Mouse (Mus musculus) R1 (cell line): ENCODE data around the gene Card11.
A peak's percentile ranks its signal among the peaks of the same experiment; 100 is the strongest.

Experiments used
- DNase-seq: peaks from one replicate; pipeline ENCODE4 v3.0.0-alpha.2; 2018; ENCODE audit warnings: low read depth, low spot score

The Card11 gene

DNA sequence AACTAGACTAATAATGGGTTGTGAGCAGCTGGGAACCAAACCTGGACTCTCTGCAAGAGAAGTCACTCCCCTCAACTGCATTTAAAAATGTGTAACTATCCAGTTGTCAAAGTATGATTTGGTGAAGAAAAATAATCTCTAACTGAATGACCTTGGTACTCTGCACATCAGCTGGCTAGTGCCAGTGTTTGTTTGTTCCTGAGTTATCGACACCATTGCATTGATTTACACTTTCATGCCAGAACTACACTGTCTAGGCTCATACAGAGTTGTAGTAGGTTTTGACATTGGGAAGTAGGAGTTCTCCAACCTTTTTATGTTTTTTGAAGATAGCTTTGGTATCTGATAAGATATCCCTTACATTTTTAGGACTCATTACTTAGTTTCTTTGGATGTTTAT is 81.9 kb downstream of the Card11 start:
- DNase-seq = no peak

DNA sequence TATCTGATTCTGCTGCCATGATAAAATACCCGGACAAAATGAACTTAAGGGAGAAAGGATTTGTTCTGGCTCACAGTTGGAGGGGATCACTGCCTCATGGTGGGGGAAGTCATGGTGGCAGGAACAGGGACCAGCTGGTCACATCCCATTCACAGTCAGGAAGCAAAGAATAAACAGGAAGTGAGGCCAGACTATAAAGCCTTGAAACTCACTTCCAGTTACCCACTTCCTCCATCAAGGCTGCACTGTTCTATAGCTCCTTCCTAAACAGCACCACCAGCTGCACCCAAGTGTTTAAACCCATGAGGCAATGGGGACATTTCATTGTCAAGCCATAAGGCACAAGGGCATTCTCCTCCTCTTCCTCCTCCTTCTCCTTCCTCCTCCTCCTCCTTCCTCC is 82.6 kb downstream of the Card11 start:
- no peak for DNase-seq

- no peak for DNase-seq
Observed at GRCm38 (mm10) chr5:140910841-140911240, 89.5 kb downstream of the Card11 start.

GRCm38 (mm10) chr5:140900866-140901265 is 99.5 kb downstream of the Card11 start:
- DNase-seq = peak; percentile 82

DNA sequence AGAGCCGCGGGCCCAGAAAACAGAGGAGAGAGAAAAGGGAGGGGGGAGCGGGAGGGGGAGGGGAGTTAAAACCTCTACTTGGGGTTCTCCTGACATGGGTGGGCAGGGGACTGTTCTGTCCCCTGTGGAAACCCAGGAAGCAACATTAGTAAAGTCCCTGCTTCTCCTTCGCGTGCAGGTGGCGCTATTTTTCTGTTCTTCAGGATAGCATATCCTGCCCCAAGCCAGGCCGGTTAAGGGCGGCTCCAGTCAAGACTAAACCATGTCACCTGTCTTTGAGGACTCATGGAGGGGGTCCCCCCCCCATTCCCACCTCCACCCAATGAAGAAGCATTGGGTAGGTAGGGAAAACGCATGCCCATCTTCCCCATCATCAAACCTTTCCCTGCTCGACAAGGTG is 109.3 kb downstream of the Card11 start:
- DNase-seq = peak; percentile 27

DNA sequence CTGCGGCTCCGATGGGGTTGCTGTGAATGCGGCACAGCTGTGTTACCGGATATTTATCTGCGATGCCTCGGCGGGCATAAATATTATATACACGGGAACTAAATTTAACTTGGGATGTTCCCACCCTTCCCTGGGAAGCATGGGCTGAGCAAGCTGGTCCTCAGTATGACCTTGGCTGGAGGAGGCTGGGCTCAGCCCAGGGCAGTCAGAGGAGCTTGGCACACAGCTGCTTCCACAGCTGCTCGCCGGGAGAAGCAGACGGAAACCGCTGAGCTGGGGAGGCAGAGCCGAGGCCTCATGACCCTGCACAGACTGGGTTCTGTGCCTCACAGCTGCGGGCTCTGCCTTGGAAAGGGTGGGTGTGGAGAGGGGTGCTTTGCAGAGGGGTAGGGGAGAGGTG is 110.3 kb downstream of the Card11 start:
- no peak for DNase-seq

- DNase-seq = peak; percentile 94
Observed at GRCm38 (mm10) chr5:140889539-140889938, 110.8 kb downstream of the Card11 start.

- no peak for DNase-seq
Observed at GRCm38 (mm10) chr5:140887871-140888270, 112.5 kb downstream of the Card11 start.

- DNase-seq = no peak
Observed at GRCm38 (mm10) chr5:140884966-140885365, 115.4 kb downstream of the Card11 start.

- DNase-seq = no peak
Observed at GRCm38 (mm10) chr5:140882391-140882790, 118.0 kb downstream of the Card11 start.

GRCm38 (mm10) chr5:140880151-140880550 is 120.2 kb downstream of the Card11 start:
- peak; percentile 81 for DNase-seq

GRCm38 (mm10) chr5:140878644-140879043 is 121.7 kb downstream of the Card11 start:
- peak; percentile 78 for DNase-seq

GRCm38 (mm10) chr5:140873736-140874307 is 126.6 kb downstream of the Card11 start:
- no peak for DNase-seq

GRCm38 (mm10) chr5:140873039-140873551 is 127.3 kb downstream of the Card11 start:
- peak; percentile 31 for DNase-seq

- peak; percentile 66 for DNase-seq
Observed at GRCm38 (mm10) chr5:140872532-140873038, 127.8 kb downstream of the Card11 start.

GRCm38 (mm10) chr5:140871241-140871640 is 129.1 kb downstream of the Card11 start:
- no peak for DNase-seq

DNA sequence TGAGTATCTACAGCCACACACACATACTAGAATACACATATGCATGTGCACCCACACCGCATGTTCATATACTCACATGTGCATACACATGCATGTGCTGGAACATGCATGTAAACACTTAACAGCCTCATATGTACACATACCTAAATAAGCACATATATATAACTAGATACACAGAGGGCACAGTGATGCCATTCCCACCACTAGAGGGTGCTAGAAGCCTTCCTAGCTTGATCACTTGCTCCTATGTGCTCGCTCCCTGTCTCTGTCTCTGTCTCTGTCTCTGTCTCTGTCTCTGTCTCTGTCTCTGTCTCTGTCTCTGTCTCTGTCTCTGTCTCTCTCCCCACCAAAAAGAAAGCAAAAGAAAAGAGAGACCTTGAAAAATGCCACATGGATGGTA is 131.3 kb downstream of the Card11 start:
- DNase-seq = peak; percentile 68

DNA sequence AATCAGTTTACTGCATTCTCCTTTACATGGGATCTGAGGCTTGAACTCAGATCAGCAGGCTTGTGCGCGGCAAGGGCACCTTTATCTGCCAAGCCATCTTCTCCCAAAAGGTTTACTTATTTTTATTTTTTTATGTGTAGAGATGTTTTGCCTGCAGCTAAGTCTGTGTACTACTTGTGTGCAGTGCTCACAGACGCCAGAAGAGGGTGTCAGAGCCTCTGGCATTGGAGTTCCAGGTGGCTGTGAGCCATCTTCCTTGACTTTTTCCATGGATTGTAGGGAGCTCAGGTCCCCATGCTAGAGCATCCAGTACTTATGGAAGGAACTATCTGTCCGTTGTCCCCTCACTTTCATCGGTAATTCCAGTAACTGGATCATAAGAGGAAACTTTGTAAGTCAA is 140.7 kb downstream of the Card11 start:
- DNase-seq = peak; percentile 33

- no peak for DNase-seq
Observed at GRCm38 (mm10) chr5:140858335-140858734, 142.0 kb downstream of the Card11 start.

GRCm38 (mm10) chr5:140857432-140858154 is 142.8 kb downstream of the Card11 start:
- peak; percentile 45 for DNase-seq

DNA sequence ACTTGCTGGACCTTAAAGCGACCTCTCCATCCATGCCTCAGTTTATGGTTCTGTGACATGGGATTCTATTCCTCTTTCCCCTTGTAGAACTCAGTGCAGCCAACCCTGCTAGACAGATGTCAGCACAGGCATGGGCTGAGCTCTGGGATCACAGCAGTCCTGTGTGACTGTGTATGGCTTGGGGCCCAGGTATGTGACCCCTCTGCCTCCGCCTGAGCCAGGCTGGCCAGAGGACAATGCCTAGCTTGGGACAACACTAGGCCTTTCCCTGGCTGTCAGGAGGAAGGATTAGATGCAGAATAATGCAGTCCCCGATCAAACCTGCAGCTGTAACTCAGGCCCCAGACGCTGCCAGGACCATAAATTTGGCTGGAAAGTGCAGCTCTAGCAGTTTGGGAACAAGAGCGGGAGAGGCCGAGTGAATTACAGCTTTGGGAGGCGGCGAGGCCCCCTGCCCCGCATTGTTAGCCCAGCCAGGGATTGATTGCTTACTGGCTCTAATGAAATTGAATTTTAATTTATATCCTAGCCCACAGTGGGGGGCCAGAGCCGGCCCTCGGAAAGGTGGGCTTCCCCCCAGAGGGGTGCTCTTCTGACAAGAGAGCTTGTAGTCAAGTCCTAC is 144.4 kb downstream of the Card11 start:
- no peak for DNase-seq

GRCm38 (mm10) chr5:140854700-140855099 is 145.7 kb downstream of the Card11 start:
- DNase-seq = no peak

DNA sequence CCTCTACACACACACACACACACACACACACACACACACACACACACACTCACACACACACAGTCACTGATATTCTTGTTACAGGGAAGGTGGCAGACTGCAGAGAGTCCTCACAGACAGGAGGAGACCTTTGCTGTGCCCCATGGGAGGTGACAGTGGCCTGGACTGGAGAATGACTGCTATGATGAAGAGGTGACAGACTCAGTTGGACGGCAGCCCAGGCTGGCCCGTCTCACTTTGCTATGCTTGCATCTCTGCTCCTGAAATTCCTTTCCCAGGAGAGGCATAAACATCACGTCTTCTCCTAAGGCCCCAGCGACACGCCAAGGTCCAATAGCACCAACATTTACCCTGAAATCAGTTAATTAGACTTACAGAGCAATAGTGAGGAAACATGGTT is 146.7 kb downstream of the Card11 start:
- no peak for DNase-seq
